Mouse (Mus musculus) intestine, embryonic 15.5 days (tissue): ENCODE data around the gene Plcg2. TPM values are rescaled to one million over a fixed set of nuclear protein-coding genes. Genes with fewer than 3 reads are reported as not detected.

ENCODE experiments used
- ATAC-seq: fragments of 200-750 bp; cut with Nextera tagmentation; 2 replicates; pipeline ENCODE4 v1.8.0; 2017; ENCODE audit warnings: moderate TSS enrichment, moderate library complexity
- H3K27ac ChIP-seq: fragments of 300-500 bp; sonication (generic); 2 replicates; pipeline ENCODE4 v1.5.1; 2015; ENCODE audit warnings: mild to moderate bottlenecking, inconsistent platforms
- H3K27me3 ChIP-seq: fragments of 300-500 bp; sonication (generic); replicated peaks from 2 replicates; pipeline ENCODE4 v1.6.1; 2015; ENCODE audit warnings: inconsistent platforms
- H3K36me3 ChIP-seq: fragments of 300-500 bp; sonication (generic); 2 replicates; pipeline ENCODE4 v1.6.1; 2015; ENCODE audit warnings: inconsistent platforms
- H3K4me1 ChIP-seq: fragments of 300-500 bp; sonication (generic); replicated peaks from 2 replicates; pipeline ENCODE4 v1.6.1; 2015; ENCODE audit warnings: inconsistent platforms
- H3K4me2 ChIP-seq: fragments of 300-500 bp; sonication (generic); replicated peaks from 2 replicates; pipeline ENCODE4 v1.6.1; 2015; ENCODE audit warnings: mild to moderate bottlenecking, inconsistent platforms
- H3K4me3 ChIP-seq: fragments of 300-500 bp; sonication (generic); replicated peaks from 2 replicates; pipeline ENCODE4 v1.5.1; 2015; ENCODE audit warnings: inconsistent platforms
- H3K9ac ChIP-seq: fragments of 300-500 bp; sonication (generic); 2 replicates; pipeline ENCODE4 v1.6.1; 2015; ENCODE audit warnings: inconsistent platforms
- H3K9me3 ChIP-seq: fragments of 300-500 bp; sonication (generic); 2 replicates; pipeline ENCODE4 v1.6.1; 2016; ENCODE audit warnings: inconsistent platforms
- whole genome bisulfite sequencing: fragments of 180-500 bp; shearing (Covaris S2); methylation state at CpG from one replicate; pipeline ENCODE4 v1.1.7; 2015; 5-methylcytosine and 5-hydroxymethylcytosine counted together
- polyA plus RNA-seq: library from polyadenylated mRNA; unstranded; fragments of >200 nt; fragmentation: Nextera tagmentation; extraction: Ambion mirVana; gene quantifications from 2 replicates; pipeline ENCODE4 v1.2.1, GENCODE M21; 2015

Plcg2 gene
- polyA plus RNA-seq, 1 experiment from 2014 or later, result 4.2 TPM

DNA sequence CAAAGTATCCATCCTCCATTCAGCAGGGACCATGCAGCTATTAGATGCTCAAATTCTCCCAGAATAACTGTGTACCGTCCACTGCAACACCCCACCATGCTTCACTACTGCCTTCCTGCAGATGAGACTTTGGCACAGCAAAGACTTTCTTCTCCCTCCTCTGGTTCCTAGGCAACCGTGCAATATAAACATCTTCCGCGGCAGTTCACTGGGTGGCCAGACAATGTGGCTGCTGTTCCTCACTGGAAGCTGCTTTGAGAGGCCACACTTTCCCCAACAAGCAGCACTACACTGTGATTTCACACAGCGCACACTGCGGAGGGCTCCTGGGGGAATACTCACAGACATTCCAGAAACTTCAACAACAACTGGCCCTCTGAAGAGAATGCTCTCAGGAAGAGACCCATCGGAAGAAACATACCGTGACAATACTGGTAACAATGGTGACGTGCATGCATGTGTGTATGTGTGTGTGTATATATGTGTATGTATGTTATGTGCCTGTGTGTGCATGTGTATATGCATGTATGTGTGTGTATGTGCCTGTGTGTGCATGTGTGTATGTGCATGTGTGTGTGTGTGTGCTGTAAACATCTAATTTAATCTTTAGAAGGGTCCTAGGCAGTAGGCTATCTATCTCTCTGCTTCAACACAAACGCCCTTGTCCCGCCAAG lies 162.4 kb downstream of the Plcg2 start:
- Histone ChIP-seq H3K9me3 (no peaks in the 10 kb centered on the region), H3K4me3 (no peak overlapping the region), H3K36me3 (0 out of 2 replicates have a peak, but pooled peaks cover 3% of the 10 kb centered on the region), H3K4me2 (peak overlapping the region; percentile 36), H3K9ac (no peak overlapping the region), H3K27ac (no peak overlapping the region; the same call in 1 of the 2 replicates), H3K27me3 (no peaks in the 10 kb centered on the region), H3K4me1 (peaks cover 7% of the 10 kb centered on the region)
- peak; percentile 88 for ATAC-seq
- 12% methylated on average over 11 of the region's 11 CpGs for WGBS

DNA sequence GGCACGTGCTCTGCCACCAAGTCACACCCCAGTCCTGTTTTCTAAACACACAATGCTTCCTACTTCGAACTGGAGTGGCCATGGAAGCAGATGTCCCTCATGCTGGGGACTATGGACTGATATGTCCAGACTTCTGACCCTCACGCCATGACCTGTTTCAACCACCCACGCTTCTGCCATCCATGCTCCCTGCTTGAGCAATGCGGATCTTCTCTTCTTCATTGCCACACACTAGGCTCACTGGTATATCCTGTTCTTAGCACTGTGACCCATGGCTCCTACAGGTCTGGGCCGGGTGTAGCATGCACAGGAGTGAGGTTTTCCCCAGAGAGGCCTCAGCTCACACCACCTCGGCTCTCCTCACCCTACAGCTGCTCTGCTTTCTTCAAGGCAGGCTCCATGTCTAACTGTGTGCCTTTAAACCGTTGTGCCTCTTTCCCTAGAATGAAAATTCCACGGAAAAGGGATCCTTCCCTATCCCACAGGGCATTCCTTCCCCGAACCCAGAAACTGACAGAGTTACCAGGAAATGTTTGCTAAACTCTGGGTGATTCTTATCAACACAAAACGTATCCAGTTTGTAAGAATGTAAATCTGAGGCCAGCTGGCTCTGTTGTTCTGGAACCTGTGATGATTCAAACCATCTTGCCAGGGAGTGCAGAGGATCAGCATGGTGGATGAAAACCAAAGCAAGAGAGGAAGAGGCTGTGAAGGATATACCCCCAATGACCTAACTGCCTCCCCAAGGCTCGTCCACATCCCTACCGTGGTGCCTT lies 169.4 kb downstream of the Plcg2 start:
- Histone ChIP-seq H3K4me1 (peaks cover 10% of the 10 kb centered on the region; the same call in 1 of the 2 replicates), H3K36me3 (0 out of 2 replicates have a peak, but pooled peaks cover 3% of the 10 kb centered on the region), H3K27me3 (no peaks in the 10 kb centered on the region), H3K4me2 (no peak overlapping the region), H3K27ac (no peak overlapping the region), H3K9me3 (no peaks in the 10 kb centered on the region), H3K4me3 (no peak overlapping the region), H3K9ac (no peak overlapping the region)
- WGBS, result 60% methylated on average over 13 of the region's 13 CpGs
- ATAC-seq, result no peak; the same call in 1 of the 2 replicates

DNA sequence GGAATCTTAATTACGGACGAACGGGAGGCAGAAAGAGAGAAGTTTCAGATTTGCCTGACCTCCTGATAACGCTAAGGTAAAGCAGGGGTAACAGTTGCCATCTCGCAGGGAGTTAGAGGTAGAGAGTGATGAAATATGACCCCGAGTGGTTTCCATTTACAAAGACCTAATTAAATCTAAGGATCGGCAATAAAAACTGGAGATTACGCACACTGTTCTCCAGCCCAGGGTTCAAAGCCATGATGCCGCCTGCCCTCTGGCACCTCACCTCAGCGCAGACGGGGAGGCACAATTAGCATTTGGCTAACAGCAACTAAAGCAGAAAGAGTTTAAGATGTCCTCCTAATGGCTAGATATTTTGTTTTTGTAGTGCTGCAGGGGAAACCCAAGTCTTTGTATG lies 172.4 kb downstream of the Plcg2 start:
- H3K9ac ChIP-seq, result no peak overlapping the region
- no peaks in the 10 kb centered on the region for H3K9me3 ChIP-seq
- 13% methylated on average over 11 of the region's 11 CpGs for WGBS
- no peak overlapping the region for H3K27ac ChIP-seq
- 0 out of 2 replicates have a peak overlapping the region, but pooled peaks have one; percentile 35 for H3K4me2 ChIP-seq
- peaks cover 14% of the 10 kb centered on the region; the same call in 1 of the 2 replicates for H3K4me1 ChIP-seq
- H3K4me3 ChIP-seq, result no peak overlapping the region
- no peaks in the 10 kb centered on the region for H3K27me3 ChIP-seq
- H3K36me3 ChIP-seq, result no peaks in the 10 kb centered on the region
- ATAC-seq, result peak; percentile 67

DNA sequence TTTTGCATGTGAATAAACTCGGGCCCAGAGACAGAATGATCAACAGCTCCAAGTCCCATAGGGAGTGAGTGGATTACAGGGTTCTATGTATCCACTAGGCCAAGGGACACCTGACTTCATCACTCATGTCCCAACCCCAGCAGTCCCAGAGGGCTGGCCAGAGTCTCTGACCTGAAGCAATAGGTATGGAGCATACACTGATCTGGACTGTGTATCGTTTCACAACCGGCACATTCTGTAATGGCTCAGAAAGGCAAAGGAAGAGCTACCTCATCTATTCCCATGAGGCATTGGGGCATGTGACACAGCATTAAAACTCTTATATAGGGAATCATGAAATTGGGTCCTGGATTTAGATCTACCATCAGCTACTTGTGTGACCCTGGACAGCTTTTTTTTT lies 174.5 kb downstream of the Plcg2 start:
- no peak for ATAC-seq
- H3K27me3 ChIP-seq, result no peaks in the 10 kb centered on the region
- H3K27ac ChIP-seq, result no peak overlapping the region
- H3K4me1 ChIP-seq, result peaks cover 12% of the 10 kb centered on the region
- no peaks in the 10 kb centered on the region for H3K9me3 ChIP-seq
- H3K36me3 ChIP-seq, result no peaks in the 10 kb centered on the region
- H3K4me3 ChIP-seq, result no peak overlapping the region
- 71% methylated on average over 3 of the region's 3 CpGs for WGBS
- no peak overlapping the region for H3K4me2 ChIP-seq
- no peak overlapping the region for H3K9ac ChIP-seq

DNA sequence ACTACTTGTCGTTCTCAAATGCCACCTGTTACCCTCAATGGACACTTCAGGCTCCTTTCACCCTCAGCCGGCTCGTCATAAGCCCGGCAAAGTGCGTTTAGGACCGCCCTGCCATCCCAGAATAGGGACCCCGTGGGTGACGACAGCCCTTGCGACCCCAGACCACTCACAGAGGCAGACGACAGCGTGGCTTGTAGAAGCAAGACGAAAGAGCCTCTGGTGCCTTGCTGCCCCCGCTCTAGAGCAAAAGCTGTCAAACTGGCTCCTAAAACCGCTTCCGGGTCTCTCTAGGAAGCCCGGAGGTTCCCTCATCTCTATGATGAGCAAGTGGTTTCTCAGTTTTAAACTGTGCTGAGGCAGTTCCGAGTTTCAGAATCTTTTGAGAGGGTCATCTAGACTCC lies 175.3 kb downstream of the Plcg2 start, which contains the start of gene Sdr42e1:
Gene Sdr42e1 (minus strand): TSS at position 260 of the 401 bp plus-strand sequence.
- peaks cover 8% of the 10 kb centered on the region for H3K4me1 ChIP-seq
- peak within 1 kb of the TSS; percentile 80 for H3K4me2 ChIP-seq
- H3K4me3 ChIP-seq, result peak within 1 kb of the TSS; percentile 58
- 11% methylated on average over 17 of the region's 17 CpGs for WGBS
- H3K36me3 ChIP-seq, result no peaks in the 10 kb centered on the region
- H3K9ac ChIP-seq, result peak within 1 kb of the TSS; percentile 71
- no peaks in the 10 kb centered on the region for H3K9me3 ChIP-seq
- no peak within 1 kb of the TSS for H3K27ac ChIP-seq
- peak; percentile 31 for ATAC-seq
- no peaks in the 10 kb centered on the region for H3K27me3 ChIP-seq

DNA sequence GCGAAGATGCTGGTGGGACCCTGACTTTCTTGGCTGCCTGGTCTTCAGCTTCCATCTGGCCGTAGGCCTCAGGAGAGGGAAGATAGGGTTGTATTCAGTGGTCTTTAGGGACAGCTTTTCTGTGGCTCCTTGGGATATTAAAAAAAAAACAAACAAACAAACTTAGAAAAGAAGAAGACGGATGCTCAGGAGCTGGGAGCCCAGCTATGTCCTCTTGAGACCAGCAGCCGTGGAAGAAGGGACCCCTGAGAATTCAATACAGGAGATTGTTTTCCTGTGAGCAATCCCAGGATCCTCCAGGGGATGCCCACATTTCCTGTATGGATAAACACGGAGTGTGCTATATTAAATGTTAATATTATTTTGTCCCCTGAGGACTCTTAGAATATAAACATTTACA lies 177.1 kb downstream of the Plcg2 start:
- Histone ChIP-seq H3K27me3 (no peaks in the 10 kb centered on the region), H3K9ac (no peak overlapping the region), H3K4me1 (peaks cover 6% of the 10 kb centered on the region), H3K4me3 (no peak overlapping the region), H3K4me2 (no peak overlapping the region), H3K36me3 (no peaks in the 10 kb centered on the region), H3K9me3 (no peaks in the 10 kb centered on the region), H3K27ac (no peak overlapping the region)
- ATAC-seq, result no peak
- 75% methylated on average over 5 of the region's 5 CpGs for WGBS

DNA sequence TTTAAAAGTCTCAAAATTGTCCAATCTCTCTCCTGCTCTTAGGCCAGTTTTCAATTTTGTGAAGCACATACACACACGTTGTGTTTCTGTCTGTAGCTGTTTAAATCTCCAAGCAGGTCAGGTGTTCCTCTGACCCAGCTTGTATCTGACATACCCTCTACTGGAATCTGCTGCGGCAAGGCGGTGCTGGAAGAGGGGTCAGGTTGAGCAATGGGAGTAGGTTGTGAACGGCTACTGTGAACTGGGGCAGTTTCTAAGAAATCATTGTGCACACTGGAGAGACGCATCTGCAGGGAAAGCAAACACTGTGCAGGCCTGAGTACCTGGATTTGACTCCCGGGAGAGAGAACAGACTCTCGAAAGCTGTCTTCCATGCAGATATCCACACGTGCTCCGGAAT lies 178.4 kb downstream of the Plcg2 start:
- no peaks in the 10 kb centered on the region for H3K36me3 ChIP-seq
- H3K4me1 ChIP-seq, result peaks cover 4% of the 10 kb centered on the region
- H3K27me3 ChIP-seq, result no peaks in the 10 kb centered on the region
- H3K27ac ChIP-seq, result peak overlapping the region; percentile 10; the same call in 1 of the 2 replicates
- no peak overlapping the region for H3K4me3 ChIP-seq
- no peak overlapping the region for H3K4me2 ChIP-seq
- 34% methylated on average over 9 of the region's 9 CpGs for WGBS
- ATAC-seq, result peak; percentile 69
- no peaks in the 10 kb centered on the region for H3K9me3 ChIP-seq
- H3K9ac ChIP-seq, result no peak overlapping the region

DNA sequence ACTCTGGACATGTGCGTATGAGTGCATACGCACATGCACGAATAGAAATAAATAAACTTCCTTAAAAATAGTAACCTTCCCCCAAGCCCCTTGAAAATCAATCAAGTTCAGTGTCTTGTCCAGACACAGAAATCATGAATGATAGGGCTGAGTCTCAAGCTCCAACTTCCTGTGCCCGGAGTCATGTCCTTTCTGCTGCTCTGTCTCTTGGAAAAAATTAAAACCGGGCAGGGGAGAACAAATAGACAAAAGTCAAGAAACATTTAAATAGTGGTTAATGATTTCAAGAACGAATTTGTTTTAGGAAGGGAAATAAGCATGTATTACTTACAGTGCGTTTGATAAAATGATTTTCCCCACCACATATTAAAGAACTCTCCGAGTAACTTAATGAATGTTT lies 178.9 kb downstream of the Plcg2 start:
- WGBS, result 32% methylated on average over 8 of the region's 8 CpGs

DNA sequence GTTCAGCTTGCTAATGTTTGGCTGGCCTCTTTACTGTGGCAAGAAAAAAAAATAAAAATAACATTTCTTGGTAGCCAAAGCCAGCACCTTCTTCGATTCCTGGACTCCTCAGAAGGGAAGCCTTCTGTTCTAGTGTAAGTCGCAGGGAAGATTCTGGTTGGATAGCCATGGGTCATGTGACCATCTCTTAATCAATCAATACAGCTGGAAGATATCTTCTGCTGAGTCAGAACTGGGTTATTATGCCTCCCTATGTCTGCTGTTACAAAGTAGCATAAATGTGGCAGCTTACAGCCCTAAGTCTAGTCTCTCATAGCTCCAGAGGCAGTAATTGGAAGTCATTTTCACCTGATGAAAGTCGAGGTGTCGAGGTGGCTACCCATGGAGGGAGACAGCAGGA lies 180.6 kb downstream of the Plcg2 start:
- Histone ChIP-seq H3K36me3 (no peaks in the 10 kb centered on the region), H3K4me1 (peaks cover under 1% of the 10 kb centered on the region; the same call in 1 of the 2 replicates), H3K4me3 (no peak overlapping the region), H3K4me2 (no peak overlapping the region), H3K27ac (no peak overlapping the region), H3K9ac (no peak overlapping the region), H3K27me3 (no peaks in the 10 kb centered on the region), H3K9me3 (no peaks in the 10 kb centered on the region)
- WGBS, result 82% methylated on average over 4 of the region's 4 CpGs
- ATAC-seq, result no peak

More for the DNA sequence above, 178.9 kb downstream of the Plcg2 start:
- Histone ChIP-seq H3K36me3 (no peaks in the 10 kb centered on the region), H3K4me2 (no peak overlapping the region), H3K9ac (no peak overlapping the region), H3K4me1 (peaks cover 4% of the 10 kb centered on the region), H3K27ac (no peak overlapping the region), H3K9me3 (no peaks in the 10 kb centered on the region), H3K4me3 (no peak overlapping the region), H3K27me3 (no peaks in the 10 kb centered on the region)
- ATAC-seq, result no peak

DNA sequence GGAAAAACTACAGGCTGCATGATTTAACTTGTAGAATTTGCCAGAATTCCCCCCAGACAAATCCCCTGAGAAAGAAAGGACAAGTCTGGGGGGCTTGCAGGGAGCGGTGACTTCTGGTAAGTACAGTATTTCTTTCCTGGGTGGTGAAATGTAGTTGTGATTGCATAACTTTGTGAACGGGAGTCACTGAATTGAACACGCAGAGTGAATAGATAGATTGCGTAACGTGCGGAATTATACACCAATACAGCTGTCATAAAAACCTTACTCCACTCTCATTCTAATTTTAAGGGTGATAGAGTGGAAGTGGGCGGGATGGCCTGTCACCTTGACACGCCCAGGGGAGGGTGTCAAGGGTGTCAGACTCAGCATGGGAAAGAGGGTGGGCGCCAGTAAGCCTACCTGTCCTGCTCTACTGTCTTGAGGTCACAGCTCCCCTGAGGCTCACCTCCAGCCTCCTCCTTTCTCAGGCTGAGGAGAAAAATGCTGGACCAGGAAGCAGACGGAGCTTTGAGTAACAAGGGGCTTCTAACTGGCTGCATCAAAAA lies 185.9 kb downstream of the Plcg2 start:
- peak overlapping the region; percentile 38 for H3K4me2 ChIP-seq
- ATAC-seq, result peak; percentile 88
- H3K9me3 ChIP-seq, result no peaks in the 10 kb centered on the region
- 51% methylated on average over 10 of the region's 10 CpGs for WGBS
- H3K4me3 ChIP-seq, result no peak overlapping the region
- H3K4me1 ChIP-seq, result peaks cover 9% of the 10 kb centered on the region
- H3K9ac ChIP-seq, result no peak overlapping the region
- no peaks in the 10 kb centered on the region for H3K27me3 ChIP-seq
- H3K27ac ChIP-seq, result peak overlapping the region; percentile 70
- H3K36me3 ChIP-seq, result no peaks in the 10 kb centered on the region

DNA sequence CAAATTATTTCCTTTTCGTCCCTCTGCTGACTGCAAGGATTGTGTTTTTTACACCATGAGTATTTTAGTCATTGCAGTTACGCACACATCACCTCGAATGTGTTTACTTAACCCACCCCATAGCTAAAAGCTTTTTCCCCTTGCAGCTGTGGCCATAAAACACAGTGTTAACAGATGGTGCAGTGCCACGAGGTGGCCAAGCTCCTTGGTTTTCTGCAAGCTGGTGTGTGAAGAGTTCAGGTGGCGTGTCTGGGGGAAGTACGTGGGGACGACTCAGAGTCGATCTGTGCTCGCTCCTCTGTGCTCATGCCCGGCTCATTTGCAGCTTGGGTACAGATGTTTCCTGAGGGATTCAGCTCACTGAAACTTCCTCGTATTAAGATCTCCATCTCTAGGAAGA lies 186.4 kb downstream of the Plcg2 start:
- Histone ChIP-seq H3K36me3 (no peaks in the 10 kb centered on the region), H3K4me3 (no peak overlapping the region), H3K4me1 (peaks cover 9% of the 10 kb centered on the region), H3K27me3 (no peaks in the 10 kb centered on the region), H3K4me2 (peak overlapping the region; percentile 38), H3K27ac (peak overlapping the region; percentile 70), H3K9me3 (no peaks in the 10 kb centered on the region), H3K9ac (no peak overlapping the region)
- 17% methylated on average over 11 of the region's 11 CpGs for WGBS
- peak; percentile 68 for ATAC-seq
